Mouse (Mus musculus): ENCODE data around the gene Dpf2.

DNA sequence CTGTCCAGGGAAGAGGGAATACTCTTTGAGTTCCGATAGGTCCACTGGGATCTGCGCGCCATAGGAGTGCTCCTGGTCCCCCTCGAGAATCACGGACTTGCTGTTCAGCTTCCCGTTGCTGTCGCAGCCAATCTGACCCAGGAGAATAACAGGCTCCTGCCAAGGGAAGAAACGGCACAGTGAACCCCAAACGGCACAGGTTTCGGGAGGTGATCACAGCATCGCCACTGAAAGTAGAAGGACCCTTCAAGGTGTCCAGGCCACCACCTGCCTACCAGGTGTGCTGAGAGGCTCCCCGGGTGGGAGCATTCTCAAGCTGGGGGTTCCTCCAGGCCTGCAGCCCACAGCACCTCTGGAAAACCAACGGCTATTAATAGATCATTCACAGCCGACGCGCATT is 38.8 kb upstream of the Dpf2 start:
- no peak for TF ChIP-seq POLR2A (IDR thresholded peaks at IDR 0.05; ENCODE audit: borderline replicate concordance, extremely low read depth, low read depth, low read length)
- TF ChIP-seq CTCF (IDR thresholded peaks at IDR 0.05; ENCODE audit: insufficient read depth, low read length) = no peak
